Mouse (Mus musculus): ENCODE measurements around the gene Copb1.

DNA sequence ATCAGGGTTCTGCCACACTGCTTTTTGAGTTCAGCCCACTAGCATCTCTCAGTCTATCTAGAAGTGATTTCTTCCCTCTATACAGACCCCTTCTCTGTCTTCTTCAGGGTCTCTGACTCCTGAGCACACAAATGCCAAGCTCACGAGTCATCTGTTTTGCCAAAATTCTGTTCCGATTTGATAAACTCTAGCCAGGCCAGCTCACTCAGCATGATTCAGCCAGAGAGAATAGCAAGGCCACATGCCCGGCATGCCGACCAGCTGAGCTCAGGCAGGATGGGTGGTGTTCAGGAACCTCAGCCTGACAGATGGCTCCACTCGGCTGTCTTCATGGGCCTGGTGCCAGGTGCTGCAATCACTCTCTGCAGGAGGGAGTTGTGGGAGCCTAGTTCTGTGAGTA is 73.1 kb downstream of the Copb1 start:
- no peak for TF ChIP-seq CTCF (IDR thresholded peaks at IDR 0.05; ENCODE audit: extremely low read depth, insufficient read depth, insufficient read length, insufficient replicate concordance)
- no peak for TF ChIP-seq POLR2A (IDR thresholded peaks at IDR 0.05; ENCODE audit: low read depth, low read length)
